Mouse (Mus musculus): Measurements from ENCODE around the gene Lamb3. TPM values are rescaled to one million over a fixed set of nuclear protein-coding genes. Genes with fewer than 3 reads are reported as not detected.

Gene Lamb3
- polyA plus RNA-seq, 1 experiment from 2014 or later, result 0.66 TPM

DNA sequence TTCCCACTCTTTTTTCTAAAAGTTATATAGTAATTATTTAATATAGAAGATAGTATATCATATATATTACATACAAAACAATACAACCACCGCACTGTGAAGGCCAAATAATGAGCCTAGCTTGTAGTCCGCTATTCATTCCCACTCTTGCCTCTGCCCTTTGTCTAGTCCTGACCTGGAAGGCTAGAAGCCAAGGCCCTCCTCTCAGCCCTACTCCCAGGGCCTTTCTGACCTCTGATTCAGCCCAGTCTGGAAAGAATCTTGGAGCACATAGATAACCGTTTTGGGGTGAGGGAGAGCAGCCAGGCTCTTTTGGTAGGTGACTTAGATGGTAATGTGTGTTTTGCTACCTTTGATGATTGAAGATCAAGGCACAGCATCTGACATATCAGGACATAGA, 86.4 kb downstream of the Lamb3 start:
- no peaks in the 10 kb centered on the region for H3K27me3 ChIP-seq (replicated peaks; ENCODE audit: low read depth, poor library complexity, severe bottlenecking)
- WGBS, result 73% methylated on average over 3 of the region's 3 CpGs
- DNase-seq (ENCODE audit: low spot score), result no peak
- H3K4me3 ChIP-seq, result no peak overlapping the region
- H3K27ac ChIP-seq (replicated peaks), result no peak overlapping the region
- no peaks in the 10 kb centered on the region for H3K36me3 ChIP-seq (replicated peaks)
- H3K4me1 ChIP-seq, result no peaks in the 10 kb centered on the region
- no peaks in the 10 kb centered on the region for H3K9me3 ChIP-seq

DNA sequence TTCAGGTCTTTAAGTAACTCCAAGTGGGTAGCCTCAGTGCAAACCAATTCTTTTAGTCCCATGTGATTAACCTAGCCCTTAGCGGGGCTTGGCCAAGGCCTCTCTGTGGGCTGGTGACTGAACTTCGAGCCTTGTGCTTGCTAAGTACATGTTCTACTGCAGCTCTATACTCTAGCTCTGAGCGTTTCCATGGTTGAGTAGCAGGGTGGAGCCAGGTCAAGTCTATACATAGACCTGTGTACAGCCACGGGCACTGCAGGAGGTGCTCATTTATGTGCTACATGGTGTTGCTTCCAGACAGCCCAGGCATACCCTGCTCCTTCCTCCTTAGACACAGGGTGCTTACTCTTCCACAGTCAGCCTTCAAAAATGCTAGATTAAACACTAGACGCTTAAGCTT, 88.4 kb downstream of the Lamb3 start:
- Histone ChIP-seq H3K4me3 (no peak overlapping the region), H3K9me3 (no peaks in the 10 kb centered on the region), H3K4me1 (peaks cover 6% of the 10 kb centered on the region; the same call in 1 of the 2 replicates), H3K36me3 (replicated peaks) (no peaks in the 10 kb centered on the region), H3K27me3 (replicated peaks; ENCODE audit: low read depth, poor library complexity, severe bottlenecking) (no peaks in the 10 kb centered on the region), H3K27ac (replicated peaks) (no peak overlapping the region)
- no peak for DNase-seq (ENCODE audit: low spot score)
- 93% methylated on average over 5 of the region's 5 CpGs for WGBS

DNA sequence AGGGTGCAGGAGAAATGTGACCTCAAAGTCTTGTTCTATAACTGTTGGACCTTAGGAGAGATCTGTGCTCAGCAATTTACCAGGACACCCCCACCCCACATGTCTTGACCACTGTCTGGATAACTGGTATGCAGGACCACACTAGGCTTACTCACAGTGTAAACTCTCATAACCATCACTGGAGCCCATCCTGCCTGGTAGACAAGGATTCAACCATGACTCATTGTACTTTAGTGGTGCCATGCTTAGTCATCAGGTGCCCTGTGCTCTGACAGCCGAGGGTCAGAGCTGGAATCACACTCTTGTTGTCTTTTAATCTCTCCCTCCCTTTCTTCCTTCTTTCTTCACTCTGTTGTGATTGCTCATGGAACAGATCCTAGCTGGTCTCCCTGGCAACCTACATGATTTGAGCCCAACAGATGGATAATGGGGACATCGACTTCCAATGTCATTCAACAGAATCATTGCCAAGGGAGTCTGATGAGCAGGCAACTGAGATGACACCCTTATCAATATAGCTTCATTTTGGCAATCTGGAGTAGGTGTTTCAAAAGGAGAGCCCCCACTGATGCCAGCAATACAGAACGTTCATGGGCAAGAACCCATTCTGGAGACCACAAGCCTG, 90.8 kb downstream of the Lamb3 start:
- H3K4me3 ChIP-seq, result no peak overlapping the region
- H3K9me3 ChIP-seq, result no peaks in the 10 kb centered on the region
- WGBS, result 90% methylated on average over 3 of the region's 3 CpGs
- peaks cover 11% of the 10 kb centered on the region for H3K4me1 ChIP-seq
- peaks cover 13% of the 10 kb centered on the region; the same call in 1 of the 2 replicates for H3K27me3 ChIP-seq (replicated peaks; ENCODE audit: low read depth, poor library complexity, severe bottlenecking)
- no peak overlapping the region for H3K27ac ChIP-seq (replicated peaks)
- DNase-seq (ENCODE audit: low spot score), result no peak
- no peaks in the 10 kb centered on the region for H3K36me3 ChIP-seq (replicated peaks)

DNA sequence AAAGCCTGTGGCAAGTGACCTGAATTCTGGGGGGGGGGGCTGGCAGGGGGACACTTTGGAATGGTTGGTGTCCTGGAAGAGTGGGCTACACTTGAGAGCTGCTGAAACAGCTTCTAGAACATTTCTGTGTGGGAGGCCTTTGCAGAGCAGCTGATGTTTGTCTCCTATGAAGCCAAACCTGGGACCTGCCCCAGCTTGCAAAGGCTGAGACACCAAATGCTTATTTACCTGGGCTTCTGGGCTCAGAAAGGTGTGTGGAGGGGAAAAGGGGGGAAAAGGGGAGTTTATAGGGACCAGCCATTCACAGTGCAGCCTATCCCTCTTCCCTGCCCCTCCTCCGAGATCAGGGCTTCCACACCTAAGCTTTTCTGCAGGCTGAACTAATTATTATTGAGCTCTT, 92.5 kb downstream of the Lamb3 start:
- no peaks in the 10 kb centered on the region for H3K36me3 ChIP-seq (replicated peaks)
- H3K4me3 ChIP-seq, result no peak overlapping the region
- H3K27ac ChIP-seq (replicated peaks), result no peak overlapping the region
- H3K27me3 ChIP-seq (replicated peaks; ENCODE audit: low read depth, poor library complexity, severe bottlenecking), result peaks cover 13% of the 10 kb centered on the region; the same call in 1 of the 2 replicates
- H3K9me3 ChIP-seq, result no peaks in the 10 kb centered on the region
- no peak for DNase-seq (ENCODE audit: low spot score)
- WGBS, result 48% methylated on average over 1 of the region's 1 CpGs
- H3K4me1 ChIP-seq, result peaks cover 11% of the 10 kb centered on the region

DNA sequence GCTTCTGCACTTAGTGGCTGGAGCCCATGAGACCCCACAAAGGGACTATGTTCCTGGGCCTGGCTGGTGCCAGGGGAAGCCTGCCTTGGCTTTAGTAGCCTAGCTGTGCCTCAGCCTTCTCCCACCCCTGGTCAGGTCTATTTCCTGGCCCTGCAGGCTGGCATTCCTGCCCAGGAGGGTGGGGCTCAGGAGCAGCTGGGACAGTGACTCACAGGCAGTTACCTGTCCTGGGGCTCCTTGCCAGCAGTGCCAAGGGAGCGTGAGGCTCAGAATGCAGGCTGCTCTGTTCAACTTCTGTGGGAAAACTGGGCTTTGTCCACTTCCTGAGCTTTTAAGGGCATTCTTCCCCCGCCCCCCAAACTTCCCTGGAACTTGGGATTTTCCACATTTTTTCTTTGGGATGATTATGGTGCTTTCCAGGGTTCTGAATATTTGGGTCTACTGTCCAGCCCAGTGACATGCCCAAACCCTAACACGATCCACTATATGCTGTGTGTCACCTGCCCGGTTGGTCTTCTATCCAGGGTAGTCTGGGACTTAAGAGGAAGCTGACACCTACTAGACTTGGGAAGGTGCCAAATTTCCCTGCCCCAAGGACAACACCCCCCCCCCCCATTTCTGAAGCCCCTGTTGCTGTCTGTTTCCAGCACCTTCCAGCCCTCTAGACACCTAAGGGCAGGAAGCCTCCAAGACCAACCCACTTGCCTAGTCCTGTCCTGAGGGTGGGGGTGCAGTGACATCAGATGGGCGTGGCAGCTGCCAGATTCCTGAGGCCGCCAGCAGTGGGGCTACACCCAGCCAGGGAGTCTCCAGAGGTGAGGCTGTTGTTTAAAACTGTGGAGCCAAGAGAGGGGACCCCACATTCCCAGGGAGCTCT, 94.0 kb downstream of the Lamb3 start:
- no peaks in the 10 kb centered on the region for H3K9me3 ChIP-seq
- H3K4me1 ChIP-seq, result peaks cover 11% of the 10 kb centered on the region
- WGBS, result 68% methylated on average over 6 of the region's 6 CpGs
- H3K4me3 ChIP-seq, result no peak overlapping the region; the same call in 1 of the 2 replicates
- H3K27me3 ChIP-seq (replicated peaks; ENCODE audit: low read depth, poor library complexity, severe bottlenecking), result peaks cover 13% of the 10 kb centered on the region; the same call in 1 of the 2 replicates
- no peak overlapping the region; the same call in 1 of the 2 replicates for H3K27ac ChIP-seq (replicated peaks)
- no peaks in the 10 kb centered on the region for H3K36me3 ChIP-seq (replicated peaks)
- DNase-seq (ENCODE audit: low spot score), result peak; percentile 25

DNA sequence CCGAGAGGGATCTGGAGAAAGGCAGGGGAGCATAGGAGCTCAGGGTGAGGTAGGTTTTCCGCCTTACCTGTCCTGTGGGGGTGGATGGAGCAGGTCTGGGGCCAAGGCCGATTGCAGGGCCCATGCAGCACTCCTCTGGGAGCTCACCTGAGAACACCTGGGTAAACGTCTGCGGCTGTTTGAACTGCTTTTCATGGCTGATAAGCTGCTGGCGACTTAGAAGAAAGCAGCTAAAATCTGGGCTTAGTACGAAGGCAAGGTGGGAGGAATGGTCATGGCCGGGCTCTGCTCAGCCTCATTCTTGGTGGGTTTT, 94.5 kb downstream of the Lamb3 start:
- no peak overlapping the region; the same call in 1 of the 2 replicates for H3K4me3 ChIP-seq
- peaks cover 11% of the 10 kb centered on the region for H3K4me1 ChIP-seq
- DNase-seq (ENCODE audit: low spot score), result no peak
- H3K27me3 ChIP-seq (replicated peaks; ENCODE audit: low read depth, poor library complexity, severe bottlenecking), result peaks cover 13% of the 10 kb centered on the region; the same call in 1 of the 2 replicates
- H3K9me3 ChIP-seq, result no peaks in the 10 kb centered on the region
- no peak overlapping the region; the same call in 1 of the 2 replicates for H3K27ac ChIP-seq (replicated peaks)
- WGBS, result 64% methylated on average over 8 of the region's 8 CpGs
- no peaks in the 10 kb centered on the region for H3K36me3 ChIP-seq (replicated peaks)

DNA sequence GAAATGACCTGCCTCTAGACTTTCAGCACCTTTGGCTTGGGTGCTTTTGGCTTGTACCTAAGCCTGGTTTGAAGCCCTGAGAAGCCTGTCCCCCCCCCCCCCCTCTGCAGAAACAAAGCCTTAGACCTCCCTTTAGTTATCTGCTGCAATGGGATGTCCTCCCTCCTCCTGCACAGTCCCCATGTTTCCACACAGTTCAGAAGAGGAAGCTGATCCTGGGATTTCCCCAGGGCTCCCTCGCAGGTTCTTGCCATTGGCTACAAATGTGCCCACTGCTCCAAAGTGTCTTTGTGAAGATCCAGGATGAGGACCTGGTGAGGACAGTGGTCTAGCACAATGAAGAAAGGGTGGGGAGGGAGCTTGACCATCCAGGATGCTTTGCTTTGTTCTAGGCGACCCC, 95.6 kb downstream of the Lamb3 start:
- Histone ChIP-seq H3K27me3 (replicated peaks; ENCODE audit: low read depth, poor library complexity, severe bottlenecking) (peaks cover 13% of the 10 kb centered on the region; the same call in 1 of the 2 replicates), H3K9me3 (no peaks in the 10 kb centered on the region), H3K27ac (replicated peaks) (no peak overlapping the region), H3K4me3 (no peak overlapping the region), H3K4me1 (peaks cover 11% of the 10 kb centered on the region), H3K36me3 (replicated peaks) (no peaks in the 10 kb centered on the region)
- DNase-seq (ENCODE audit: low spot score), result no peak
- 64% methylated on average over 2 of the region's 2 CpGs for WGBS

DNA sequence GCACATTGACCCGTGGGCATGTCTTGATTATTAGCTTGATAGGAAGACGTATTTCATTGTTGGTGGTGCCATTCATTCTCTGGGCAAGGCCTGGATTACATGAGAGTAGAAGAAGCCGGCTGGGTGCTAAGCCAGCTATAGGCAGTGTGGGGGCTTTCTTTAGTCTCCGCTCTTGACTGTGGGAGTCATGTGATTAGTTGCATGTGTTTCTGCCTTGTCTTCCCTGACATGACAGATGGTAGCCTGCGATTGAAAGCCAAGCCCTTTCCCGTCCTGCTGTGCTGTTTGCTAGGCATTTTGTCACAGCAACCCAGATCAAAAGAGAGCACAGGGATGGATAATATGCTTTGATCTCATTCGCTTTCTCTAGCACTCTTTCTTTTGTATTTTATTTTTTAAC, 97.9 kb downstream of the Lamb3 start:
- Histone ChIP-seq H3K27me3 (replicated peaks; ENCODE audit: low read depth, poor library complexity, severe bottlenecking) (peaks cover 13% of the 10 kb centered on the region; the same call in 1 of the 2 replicates), H3K27ac (replicated peaks) (no peak overlapping the region), H3K4me3 (no peak overlapping the region), H3K36me3 (replicated peaks) (no peaks in the 10 kb centered on the region), H3K4me1 (peaks cover 6% of the 10 kb centered on the region), H3K9me3 (no peaks in the 10 kb centered on the region)
- 54% methylated on average over 7 of the region's 7 CpGs for WGBS
- no peak for DNase-seq (ENCODE audit: low spot score)

DNA sequence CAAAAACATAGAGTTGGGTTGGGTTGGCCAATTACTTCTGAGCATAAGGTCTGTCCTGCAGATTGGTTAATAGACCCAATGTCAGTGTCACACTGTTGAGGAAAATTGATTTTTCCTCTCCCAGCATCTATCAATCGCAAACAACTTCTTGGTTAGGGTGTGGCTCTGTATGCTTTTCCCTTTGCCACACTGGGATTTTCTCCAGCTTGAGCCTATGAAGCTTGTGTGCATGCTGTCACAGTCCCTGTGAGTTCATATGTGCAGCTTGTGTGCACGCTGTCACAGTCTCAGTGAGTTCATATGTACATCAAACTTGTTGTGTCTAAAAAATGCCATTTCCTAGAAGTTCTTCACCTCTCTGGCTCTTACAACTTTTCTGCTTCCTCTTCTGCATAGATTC, 99.3 kb downstream of the Lamb3 start:
- peaks cover 3% of the 10 kb centered on the region; the same call in 1 of the 2 replicates for H3K4me1 ChIP-seq
- no peak for DNase-seq (ENCODE audit: low spot score)
- 86% methylated on average over 2 of the region's 2 CpGs for WGBS
- peaks cover 10% of the 10 kb centered on the region; the same call in 1 of the 2 replicates for H3K27me3 ChIP-seq (replicated peaks; ENCODE audit: low read depth, poor library complexity, severe bottlenecking)
- H3K27ac ChIP-seq (replicated peaks), result no peak overlapping the region
- no peak overlapping the region for H3K4me3 ChIP-seq
- no peaks in the 10 kb centered on the region for H3K36me3 ChIP-seq (replicated peaks)
- no peaks in the 10 kb centered on the region for H3K9me3 ChIP-seq

DNA sequence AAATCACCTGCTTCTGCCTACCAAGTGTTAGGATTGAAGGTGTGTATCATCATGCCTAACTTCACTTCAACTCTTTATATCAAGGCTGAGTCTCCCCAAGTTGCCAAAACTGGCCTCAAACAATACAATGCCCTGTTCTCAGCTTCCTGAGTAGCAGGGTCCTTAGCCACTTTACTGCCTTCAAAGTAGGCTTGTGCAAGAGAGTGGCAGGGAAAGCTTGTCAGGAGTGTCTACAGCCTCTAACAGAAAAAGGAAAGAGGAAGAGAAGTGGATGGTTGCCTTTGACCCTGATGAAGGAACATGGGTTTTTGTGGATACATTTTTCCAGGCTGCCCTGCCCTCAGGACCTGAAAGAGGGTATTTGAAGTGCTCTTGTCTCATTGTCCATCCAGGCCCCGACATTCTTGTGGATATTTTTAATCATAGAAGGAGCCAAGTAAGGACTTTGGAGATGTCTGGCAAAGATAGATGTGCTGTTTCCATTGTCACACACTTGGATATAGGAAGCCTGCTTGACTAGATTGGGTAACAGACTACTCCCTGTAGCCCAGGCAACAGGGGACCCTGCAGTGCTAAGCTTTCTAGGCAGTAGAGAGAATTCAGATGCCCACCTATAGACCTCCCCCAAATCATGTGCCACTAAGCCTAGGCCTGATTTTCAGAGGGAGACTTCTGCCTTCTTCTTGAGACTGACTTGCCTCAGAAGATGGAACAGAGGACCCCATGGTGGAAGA, 102.5 kb downstream of the Lamb3 start:
- no peak overlapping the region for H3K4me3 ChIP-seq
- H3K27ac ChIP-seq (replicated peaks), result no peak overlapping the region
- DNase-seq (ENCODE audit: low spot score), result no peak
- WGBS, result 71% methylated on average over 1 of the region's 1 CpGs
- no peaks in the 10 kb centered on the region for H3K36me3 ChIP-seq (replicated peaks)
- no peaks in the 10 kb centered on the region for H3K27me3 ChIP-seq (replicated peaks; ENCODE audit: low read depth, poor library complexity, severe bottlenecking)
- H3K4me1 ChIP-seq, result peaks cover 3% of the 10 kb centered on the region; the same call in 1 of the 2 replicates
- no peaks in the 10 kb centered on the region for H3K9me3 ChIP-seq

DNA sequence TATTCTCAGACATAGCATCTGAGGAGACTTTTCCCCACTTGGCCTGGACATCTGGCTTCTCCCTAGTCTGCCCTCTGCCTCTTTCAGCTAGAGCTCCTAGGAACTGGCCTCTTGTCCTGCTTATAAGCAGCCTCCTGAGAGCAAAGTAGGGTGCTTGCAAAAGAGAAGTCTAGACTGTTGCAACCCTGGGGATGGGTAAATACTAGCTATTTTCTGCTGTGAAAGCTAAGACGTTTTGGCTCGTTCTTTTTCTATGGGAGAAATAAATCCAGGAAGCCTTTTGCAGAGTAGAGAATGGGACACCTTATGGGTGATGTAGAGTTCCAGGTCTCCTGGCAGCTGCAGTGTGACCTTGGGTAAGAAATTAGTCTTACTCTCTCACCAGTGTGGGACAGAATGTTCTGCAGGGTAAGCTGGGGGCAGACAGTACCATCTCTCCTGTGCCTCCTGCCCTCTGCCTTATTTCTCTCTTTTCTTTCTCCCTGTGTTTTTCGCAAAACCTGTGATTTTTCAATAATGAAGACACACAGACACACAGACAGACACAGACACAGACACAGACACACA, 103.1 kb downstream of the Lamb3 start:
- DNase-seq (ENCODE audit: low spot score), result no peak

DNA sequence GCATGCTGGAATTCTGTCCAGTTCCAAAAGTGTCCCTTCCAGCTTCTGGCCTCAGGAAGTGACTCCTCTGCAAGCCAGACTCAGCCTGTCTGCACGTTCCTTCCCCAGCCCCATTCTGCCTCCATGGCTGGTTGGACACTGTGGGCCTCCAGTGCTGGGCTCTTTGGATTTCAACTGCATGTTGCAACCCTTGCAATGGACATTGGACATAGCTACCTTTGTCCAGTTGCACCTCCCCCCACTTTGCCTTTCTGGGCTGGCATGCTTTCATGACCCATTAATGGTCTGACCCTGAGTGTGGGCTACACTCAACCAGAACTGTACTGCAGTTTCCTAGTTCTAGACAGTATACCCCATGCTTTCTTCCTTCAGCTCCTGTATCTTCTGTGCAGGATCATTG, 104.1 kb downstream of the Lamb3 start:
- H3K36me3 ChIP-seq (replicated peaks), result no peaks in the 10 kb centered on the region
- peaks cover 3% of the 10 kb centered on the region; the same call in 1 of the 2 replicates for H3K4me1 ChIP-seq
- 75% methylated on average over 1 of the region's 1 CpGs for WGBS
- no peak for DNase-seq (ENCODE audit: low spot score)
- H3K27me3 ChIP-seq (replicated peaks; ENCODE audit: low read depth, poor library complexity, severe bottlenecking), result no peaks in the 10 kb centered on the region
- no peaks in the 10 kb centered on the region for H3K9me3 ChIP-seq
- H3K4me3 ChIP-seq, result no peak overlapping the region
- H3K27ac ChIP-seq (replicated peaks), result no peak overlapping the region

More for the DNA sequence above, 103.1 kb downstream of the Lamb3 start:
- Histone ChIP-seq H3K4me3 (no peak overlapping the region), H3K4me1 (peaks cover 3% of the 10 kb centered on the region; the same call in 1 of the 2 replicates), H3K9me3 (no peaks in the 10 kb centered on the region), H3K27me3 (replicated peaks; ENCODE audit: low read depth, poor library complexity, severe bottlenecking) (no peaks in the 10 kb centered on the region), H3K27ac (replicated peaks) (no peak overlapping the region), H3K36me3 (replicated peaks) (no peaks in the 10 kb centered on the region)
- 87% methylated on average over 3 of the region's 3 CpGs for WGBS

Measured in embryonic facial prominence, embryonic 10.5 days (tissue).